Mouse (Mus musculus) midbrain, embryonic 16.5 days (tissue): ENCODE measurements around the gene Auh. TPM values are rescaled to one million over a fixed set of nuclear protein-coding genes. Genes with fewer than 3 reads are reported as not detected.

Experiments
- ATAC-seq: fragments of 200-750 bp; cut with Nextera tagmentation; 2 replicates; pipeline ENCODE4 v1.8.0; 2017; ENCODE audit warnings: moderate TSS enrichment
- H3K27ac ChIP-seq: fragments of 300-500 bp; sonication (generic); 2 replicates; pipeline ENCODE4 v1.5.1; 2014; ENCODE audit warnings: mild to moderate bottlenecking, low read length, mixed read lengths
- H3K27me3 ChIP-seq: fragments of 300-500 bp; sonication (generic); 2 replicates; pipeline ENCODE4 v1.6.1; 2014; ENCODE audit warnings: low read depth, low read length, mixed read lengths; ENCODE audit not compliant: control insufficient read depth, insufficient read depth
- H3K36me3 ChIP-seq: fragments of 300-500 bp; sonication (generic); 2 replicates; pipeline ENCODE4 v1.6.1; 2014; ENCODE audit warnings: mild to moderate bottlenecking, low read length, moderate library complexity, mixed read lengths; ENCODE audit not compliant: control insufficient read depth, insufficient read depth
- H3K4me1 ChIP-seq: fragments of 300-500 bp; sonication (generic); 2 replicates; pipeline ENCODE4 v1.6.1; 2014; ENCODE audit warnings: mild to moderate bottlenecking, low read length, mixed read lengths; ENCODE audit not compliant: control insufficient read depth, insufficient read depth
- H3K4me2 ChIP-seq: fragments of 300-500 bp; sonication (generic); 2 replicates; pipeline ENCODE4 v1.6.1; 2014; ENCODE audit warnings: mild to moderate bottlenecking, low read length, mixed read lengths
- H3K4me3 ChIP-seq: fragments of 300-500 bp; sonication (generic); 2 replicates; pipeline ENCODE4 v1.5.1; 2014; ENCODE audit warnings: low read depth, mild to moderate bottlenecking, low read length, moderate library complexity, mixed read lengths
- H3K9ac ChIP-seq: fragments of 300-500 bp; sonication (generic); 2 replicates; pipeline ENCODE4 v1.6.1; 2014; ENCODE audit warnings: low read depth, low read length, mixed read lengths
- H3K9me3 ChIP-seq: fragments of 300-500 bp; sonication (generic); replicated peaks from 2 replicates; pipeline ENCODE4 v1.6.1; 2014; ENCODE audit warnings: mild to moderate bottlenecking, low read length, mixed read lengths; ENCODE audit not compliant: control insufficient read depth, poor library complexity, severe bottlenecking
- WGBS: fragments of 180-500 bp; shearing (Covaris S2); extraction: QIAGEN DNeasy Blood & Tissue Kit; methylation state at CpG from one replicate; pipeline ENCODE4 v1.1.7; 2014; 5-methylcytosine and 5-hydroxymethylcytosine counted together
- polyA plus RNA-seq: library from polyadenylated mRNA; unstranded; fragments of >200 nt; fragmentation: Nextera tagmentation; extraction: Ambion mirVana; gene quantifications from 2 replicates; pipeline ENCODE4 v1.2.1, GENCODE M21; 2015

Gene Auh
- polyA plus RNA-seq, 1 experiment from 2014 or later = 59.6 TPM

DNA sequence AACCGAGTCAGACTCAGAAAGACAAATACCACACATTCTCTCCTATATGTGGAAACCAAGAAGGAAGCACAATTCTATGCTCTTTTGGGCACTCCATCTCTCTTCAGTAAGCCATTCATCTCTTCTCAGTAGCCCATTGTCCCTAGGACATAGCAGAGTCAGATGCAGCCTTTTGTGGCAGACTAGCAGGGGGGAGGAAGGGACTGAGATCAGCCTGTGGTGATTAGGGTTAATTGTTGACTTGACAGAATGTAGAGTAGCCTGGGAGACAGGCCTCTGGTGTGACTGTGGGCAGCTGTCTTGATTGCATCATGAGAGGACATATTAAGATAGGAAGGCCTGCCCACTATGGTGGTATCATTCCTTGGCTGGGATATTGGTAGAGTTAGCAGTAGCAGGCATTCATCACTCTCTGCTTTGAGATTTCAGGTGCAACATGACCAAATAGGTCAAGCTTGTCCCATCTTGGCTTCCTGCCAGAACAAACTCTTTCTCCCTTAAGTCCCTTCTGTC, 13.5 kb upstream of the Auh start:
- no peak overlapping the region for H3K9ac ChIP-seq
- ATAC-seq = no peak
- no peak overlapping the region for H3K4me3 ChIP-seq
- no peaks in the 10 kb centered on the region for H3K4me1 ChIP-seq
- no peaks in the 10 kb centered on the region for H3K27me3 ChIP-seq
- no peaks in the 10 kb centered on the region for H3K36me3 ChIP-seq
- WGBS = 65% methylated on average over 1 of the region's 1 CpGs
- H3K27ac ChIP-seq = no peak overlapping the region
- H3K4me2 ChIP-seq = no peak overlapping the region
- H3K9me3 ChIP-seq = no peaks in the 10 kb centered on the region

GRCm38 (mm10) chr13:52940956-52941355, 11.5 kb upstream of the Auh start:
- no peak for ATAC-seq
- 82% methylated on average over 7 of the region's 7 CpGs for WGBS
- Histone ChIP-seq H3K9ac (no peak overlapping the region), H3K27ac (no peak overlapping the region), H3K4me1 (no peaks in the 10 kb centered on the region), H3K9me3 (no peaks in the 10 kb centered on the region), H3K27me3 (no peaks in the 10 kb centered on the region), H3K36me3 (no peaks in the 10 kb centered on the region), H3K4me2 (no peak overlapping the region), H3K4me3 (no peak overlapping the region)

DNA sequence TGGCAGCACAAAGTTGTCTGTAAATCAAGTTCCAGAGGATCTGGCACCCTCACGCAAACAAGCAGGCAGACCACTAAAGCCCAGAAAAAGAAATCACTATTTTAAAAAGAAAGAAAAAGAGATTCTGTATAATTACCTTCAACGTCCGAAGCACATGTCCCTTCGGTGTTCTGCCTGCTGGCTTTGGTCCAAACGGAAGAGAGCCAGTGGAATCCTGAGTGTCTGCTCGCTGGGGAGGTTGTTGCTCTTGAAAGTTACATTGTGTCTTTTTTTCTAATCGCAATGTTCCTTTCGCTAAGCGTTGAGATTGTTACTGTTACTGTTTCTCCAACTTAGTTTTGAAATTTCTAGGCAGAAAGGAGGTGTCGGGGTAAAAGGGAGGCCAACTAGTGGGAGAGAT, 1.1 kb upstream of the Auh start:
- Histone ChIP-seq H3K27ac (no peak overlapping the region), H3K9ac (no peak overlapping the region), H3K36me3 (no peaks in the 10 kb centered on the region), H3K9me3 (no peaks in the 10 kb centered on the region), H3K4me3 (no peak overlapping the region), H3K4me2 (no peak overlapping the region), H3K4me1 (peaks cover 24% of the 10 kb centered on the region), H3K27me3 (no peaks in the 10 kb centered on the region)
- ATAC-seq = no peak
- 48% methylated on average over 10 of the region's 10 CpGs for WGBS

GRCm38 (mm10) chr13:52928392-52928791, 1.1 kb downstream of the Auh start:
- Histone ChIP-seq H3K4me1 (peaks cover 24% of the 10 kb centered on the region), H3K27ac (peak overlapping the region; percentile 88; the same call in 1 of the 2 replicates), H3K36me3 (no peaks in the 10 kb centered on the region), H3K4me2 (peak overlapping the region; percentile 78), H3K9me3 (no peaks in the 10 kb centered on the region), H3K27me3 (no peaks in the 10 kb centered on the region), H3K4me3 (peak overlapping the region; percentile 84), H3K9ac (peak overlapping the region; percentile 93)
- 61% methylated on average over 9 of the region's 9 CpGs for WGBS
- no peak for ATAC-seq

- no peak overlapping the region for H3K4me3 ChIP-seq
- H3K9me3 ChIP-seq = no peaks in the 10 kb centered on the region
- no peak overlapping the region for H3K27ac ChIP-seq
- H3K4me2 ChIP-seq = no peak overlapping the region
- no peaks in the 10 kb centered on the region for H3K27me3 ChIP-seq
- WGBS = 83% methylated on average over 5 of the region's 5 CpGs
- no peak for ATAC-seq
- H3K36me3 ChIP-seq = no peaks in the 10 kb centered on the region
- H3K4me1 ChIP-seq = peaks cover 20% of the 10 kb centered on the region
- H3K9ac ChIP-seq = no peak overlapping the region
These were observed 5.0 kb downstream of the Auh start for GRCm38 (mm10) chr13:52924457-52924856.

DNA sequence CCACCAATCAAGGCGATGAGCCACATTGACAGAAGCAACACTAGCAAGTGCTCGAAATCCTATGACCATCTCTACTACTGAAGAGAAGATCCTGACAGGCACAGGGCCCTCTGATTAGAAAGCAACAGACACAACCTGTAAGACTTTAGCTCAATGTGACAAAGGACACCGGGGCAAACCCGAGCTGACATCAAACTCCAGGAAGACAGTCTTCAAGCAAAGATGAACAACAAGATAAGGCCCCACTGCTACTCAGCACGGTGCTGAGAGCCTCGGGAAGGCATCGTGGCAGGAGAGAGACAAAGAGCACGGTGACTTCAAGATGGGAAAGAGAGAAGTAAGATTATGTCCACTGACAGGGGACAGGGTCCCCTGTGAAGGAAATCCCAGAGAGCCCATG, 7.5 kb downstream of the Auh start:
- Histone ChIP-seq H3K4me1 (0 out of 2 replicates have a peak, but pooled peaks cover under 1% of the 10 kb centered on the region), H3K9me3 (no peaks in the 10 kb centered on the region), H3K27ac (no peak overlapping the region), H3K9ac (no peak overlapping the region), H3K36me3 (no peaks in the 10 kb centered on the region), H3K4me2 (no peak overlapping the region), H3K27me3 (no peaks in the 10 kb centered on the region), H3K4me3 (no peak overlapping the region)
- WGBS = 89% methylated on average over 8 of the region's 8 CpGs
- no peak for ATAC-seq

DNA sequence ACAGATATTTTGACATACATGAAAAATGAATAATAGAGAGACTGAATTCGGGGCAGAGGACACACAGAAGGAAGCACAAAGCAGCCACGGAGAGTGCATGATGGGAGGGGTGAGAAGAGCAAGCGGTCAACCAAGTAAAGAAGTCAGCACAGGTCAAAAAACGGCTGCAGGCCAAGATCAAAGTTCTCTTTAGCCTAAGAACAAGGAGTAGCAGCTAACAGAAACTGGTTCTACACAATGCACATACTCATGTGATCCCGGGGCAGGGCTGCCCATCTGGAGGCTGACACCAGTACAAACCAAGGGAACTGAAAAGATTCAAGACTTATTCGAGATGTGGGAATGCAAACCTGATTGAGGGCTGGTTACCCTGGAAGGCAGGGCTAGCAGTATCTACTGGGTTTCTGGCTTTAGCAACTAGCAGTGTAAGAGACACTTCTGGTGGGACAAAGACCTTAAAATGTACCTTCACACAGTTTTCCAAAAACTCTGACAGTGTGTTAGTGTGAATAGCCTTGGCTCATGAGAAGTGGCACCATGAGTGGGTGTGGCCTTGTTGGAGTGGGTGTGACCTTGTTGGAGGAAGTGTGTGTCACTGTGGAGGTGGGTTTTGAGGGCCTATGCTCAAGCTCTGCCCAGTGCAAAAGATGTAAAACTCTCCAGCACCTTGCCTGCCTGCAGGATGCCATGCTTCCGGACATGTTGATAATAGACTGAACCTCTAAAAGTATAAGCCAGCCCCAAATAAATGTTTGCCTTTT, 8.2 kb downstream of the Auh start:
- Histone ChIP-seq H3K4me1 (no peaks in the 10 kb centered on the region), H3K27me3 (no peaks in the 10 kb centered on the region), H3K36me3 (no peaks in the 10 kb centered on the region), H3K4me2 (no peak overlapping the region), H3K9me3 (no peaks in the 10 kb centered on the region), H3K4me3 (no peak overlapping the region), H3K9ac (no peak overlapping the region), H3K27ac (no peak overlapping the region)
- no peak for ATAC-seq
- WGBS = 80% methylated on average over 7 of the region's 7 CpGs

DNA sequence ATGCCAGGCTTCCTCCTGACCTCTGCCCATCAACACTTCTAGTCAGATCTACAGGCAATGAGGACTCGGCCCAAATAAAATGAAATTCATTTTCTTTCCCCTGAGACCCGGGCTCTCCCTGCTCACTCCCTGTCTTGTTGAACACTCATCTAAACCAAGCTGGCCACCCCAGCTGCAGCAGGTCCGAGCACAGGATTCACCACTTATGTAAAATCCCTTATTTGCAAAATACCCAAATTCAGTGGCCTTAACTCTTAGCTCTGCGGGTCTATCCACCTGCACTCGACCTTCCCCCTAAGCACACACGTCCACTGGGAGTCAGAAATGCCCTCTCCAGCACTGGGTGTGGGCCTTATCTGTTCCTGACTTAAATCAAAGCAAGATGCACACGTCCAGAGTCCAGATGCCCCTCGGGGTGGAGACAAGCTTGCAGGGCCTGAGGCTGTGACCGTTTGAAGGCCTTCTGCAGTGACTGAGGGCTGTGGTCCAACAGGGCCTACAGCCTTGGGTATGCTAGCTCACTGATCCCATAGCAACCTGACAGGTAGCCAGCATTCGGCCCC, 9.6 kb downstream of the Auh start:
- Histone ChIP-seq H3K4me2 (no peak overlapping the region), H3K27ac (no peak overlapping the region), H3K36me3 (no peaks in the 10 kb centered on the region), H3K9me3 (no peaks in the 10 kb centered on the region), H3K9ac (no peak overlapping the region), H3K4me3 (no peak overlapping the region), H3K27me3 (no peaks in the 10 kb centered on the region), H3K4me1 (no peaks in the 10 kb centered on the region)
- no peak for ATAC-seq
- WGBS = 82% methylated on average over 10 of the region's 10 CpGs

GRCm38 (mm10) chr13:52918333-52918732, 11.1 kb downstream of the Auh start:
- ATAC-seq = no peak
- Histone ChIP-seq H3K4me2 (no peak overlapping the region), H3K27me3 (no peaks in the 10 kb centered on the region), H3K4me3 (no peak overlapping the region), H3K9ac (no peak overlapping the region), H3K27ac (no peak overlapping the region), H3K4me1 (no peaks in the 10 kb centered on the region; the same call in 1 of the 2 replicates), H3K9me3 (no peaks in the 10 kb centered on the region), H3K36me3 (no peaks in the 10 kb centered on the region)
- 94% methylated on average over 5 of the region's 5 CpGs for WGBS
